Mouse (Mus musculus): ENCODE measurements around the gene Slc25a39.

GRCm38 (mm10) chr11:102381341-102382100 is 26.2 kb downstream of the Slc25a39 start:
- TF ChIP-seq POLR2A (IDR thresholded peaks at IDR 0.05; ENCODE audit: extremely low read depth, insufficient read depth, low read length), result no peak
- no peak for TF ChIP-seq CTCF (IDR thresholded peaks at IDR 0.05; ENCODE audit: low read depth, low read length)
